Mouse (Mus musculus): ENCODE data around the gene Rab5if.
"Not testable (repeated sequence)": the region's sequence is repeated elsewhere in the genome, so short reads cannot be mapped to it uniquely, and the experiment has no call there.

The Rab5if gene

GRCm38 (mm10) chr2:156886084-156886631 lies 23.2 kb downstream of the Rab5if start:
- no peak for DNase-seq (ENCODE audit: low read depth in 1 of 2, low spot score in 2 of 2)

- no peak for DNase-seq (ENCODE audit: low read depth in 1 of 2, low spot score in 2 of 2)
These were observed 24.1 kb downstream of the Rab5if start, which contains the start of gene Sla2 for GRCm38 (mm10) chr2:156887017-156887416. Gene Sla2 (minus strand): TSS chr2:156887192.

- DNase-seq (ENCODE audit: low read depth in 1 of 2, low spot score in 2 of 2) = no peak
These were observed 25.6 kb downstream of the Rab5if start for GRCm38 (mm10) chr2:156888490-156888889.

- DNase-seq (ENCODE audit: low read depth in 1 of 2, low spot score in 2 of 2) = no peak
These were observed 29.3 kb downstream of the Rab5if start for GRCm38 (mm10) chr2:156892240-156892639.

DNA sequence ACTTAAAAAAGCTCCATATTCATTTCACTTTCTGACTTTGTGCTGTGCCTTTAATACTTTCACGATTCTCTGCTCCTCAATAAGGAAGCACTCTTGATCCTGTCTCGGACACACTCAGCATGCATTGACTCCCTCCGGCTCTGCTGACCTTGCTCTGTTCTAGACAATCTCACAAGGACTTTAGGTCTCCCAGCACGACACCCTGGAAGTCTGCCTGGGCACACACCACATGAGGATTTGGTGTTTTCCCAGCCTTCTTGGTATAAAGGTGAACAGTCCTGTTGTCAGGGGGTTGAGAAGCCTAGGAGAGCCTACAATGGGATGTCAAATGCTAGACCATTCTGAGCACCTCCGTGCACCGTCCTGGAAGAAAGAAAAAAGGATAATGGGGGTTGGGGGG lies 29.9 kb downstream of the Rab5if start:
- DNase-seq (ENCODE audit: low read depth in 1 of 2, low spot score in 2 of 2) = no peak

DNA sequence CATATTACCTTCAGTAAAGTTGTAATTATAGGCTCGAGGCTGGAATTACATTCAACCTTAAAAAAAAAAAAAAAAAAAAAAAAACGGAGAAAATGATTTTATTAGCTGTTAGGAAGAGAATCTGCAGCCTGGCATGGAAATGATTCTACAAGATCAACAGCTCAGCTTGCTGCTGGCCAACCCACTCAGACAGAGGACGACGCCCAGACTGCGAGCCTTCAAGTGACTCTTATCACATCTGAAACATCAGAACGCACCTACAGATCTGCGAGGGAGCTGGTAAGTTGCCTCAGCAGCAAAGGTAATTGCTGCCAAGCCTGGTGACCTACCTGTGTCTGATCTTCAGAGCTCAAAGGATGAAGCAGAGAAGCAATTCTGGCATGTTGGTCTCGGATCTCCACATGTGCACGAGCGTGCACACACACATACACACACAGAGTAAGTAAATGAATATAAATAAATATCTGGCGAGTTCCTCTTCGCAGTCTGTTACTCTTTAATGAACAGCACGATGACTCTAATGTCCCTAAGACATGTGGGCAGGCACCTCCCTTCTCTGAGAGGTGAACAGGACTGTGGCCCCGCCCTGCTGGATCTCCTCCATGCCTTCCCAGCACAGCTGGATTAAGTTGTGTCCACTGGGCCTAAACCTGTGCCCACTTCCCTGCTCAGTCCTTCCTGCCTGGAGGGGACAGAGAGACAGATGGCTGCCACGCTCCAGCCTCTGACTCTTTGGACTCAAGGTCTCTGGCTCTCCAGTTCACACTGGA lies 31.8 kb downstream of the Rab5if start:
- DNase-seq (ENCODE audit: low read depth in 1 of 2, low spot score in 2 of 2) = no peak

DNA sequence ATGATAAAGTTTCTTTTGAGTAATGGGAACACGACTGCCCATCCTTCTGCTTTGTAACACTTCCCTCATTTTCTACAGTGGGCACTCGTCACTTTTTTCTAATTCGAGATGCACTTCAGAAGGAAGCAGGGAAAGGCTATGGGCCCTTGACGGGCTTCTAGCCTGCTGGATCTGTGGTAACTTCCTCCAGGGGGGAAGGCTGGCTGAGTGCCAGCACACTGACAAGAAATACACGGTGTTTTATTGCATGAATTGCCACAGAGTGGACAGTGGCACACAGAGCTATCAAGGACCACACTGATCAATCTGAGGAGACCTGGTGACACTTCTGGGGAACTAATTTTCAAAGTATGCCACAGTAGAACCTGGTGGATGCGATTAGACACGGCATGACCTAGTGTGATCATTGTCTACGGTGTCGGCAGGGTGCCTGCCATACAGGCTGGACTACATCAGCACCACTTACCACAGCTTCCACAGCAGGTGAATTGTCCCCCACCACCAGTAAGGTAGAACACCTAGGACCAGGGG lies 33.5 kb downstream of the Rab5if start:
- DNase-seq (ENCODE audit: low read depth in 1 of 2, low spot score in 2 of 2) = no peak

GRCm38 (mm10) chr2:156897034-156897433 lies 34.1 kb downstream of the Rab5if start:
- no peak for DNase-seq (ENCODE audit: low read depth in 1 of 2, low spot score in 2 of 2)

GRCm38 (mm10) chr2:156898374-156898773 lies 35.4 kb downstream of the Rab5if start:
- no peak for DNase-seq (ENCODE audit: low read depth in 1 of 2, low spot score in 2 of 2)

GRCm38 (mm10) chr2:156899184-156899583 lies 36.3 kb downstream of the Rab5if start:
- no peak for DNase-seq (ENCODE audit: low read depth in 1 of 2, low spot score in 2 of 2)

DNA sequence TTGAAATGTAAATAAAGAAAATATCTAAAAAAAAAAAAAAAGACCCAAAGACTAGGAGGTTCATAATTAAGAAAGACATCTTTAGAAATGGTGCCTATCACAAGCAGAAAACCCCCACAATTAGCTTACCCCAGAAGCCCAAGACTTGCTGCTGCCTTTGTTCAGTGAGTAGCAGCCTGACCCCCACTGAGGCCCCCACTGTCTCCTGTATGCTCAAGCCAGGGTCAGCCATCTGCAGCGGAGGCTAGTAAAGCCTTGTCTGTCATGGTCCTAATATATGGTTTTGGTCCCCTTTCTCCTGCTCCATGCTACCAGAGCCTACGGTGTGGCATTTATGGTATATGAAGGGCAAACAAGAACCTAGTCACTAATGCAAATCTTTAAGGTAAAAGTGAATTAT lies 38.4 kb downstream of the Rab5if start:
- DNase-seq (ENCODE audit: low read depth in 1 of 2, low spot score in 2 of 2) = no peak

GRCm38 (mm10) chr2:156901883-156902282 lies 39.0 kb downstream of the Rab5if start:
- DNase-seq (ENCODE audit: low read depth in 1 of 2, low spot score in 2 of 2) = no peak

GRCm38 (mm10) chr2:156902411-156902810 lies 39.5 kb downstream of the Rab5if start:
- DNase-seq (ENCODE audit: low read depth in 1 of 2, low spot score in 2 of 2) = not testable (repeated sequence)

DNA sequence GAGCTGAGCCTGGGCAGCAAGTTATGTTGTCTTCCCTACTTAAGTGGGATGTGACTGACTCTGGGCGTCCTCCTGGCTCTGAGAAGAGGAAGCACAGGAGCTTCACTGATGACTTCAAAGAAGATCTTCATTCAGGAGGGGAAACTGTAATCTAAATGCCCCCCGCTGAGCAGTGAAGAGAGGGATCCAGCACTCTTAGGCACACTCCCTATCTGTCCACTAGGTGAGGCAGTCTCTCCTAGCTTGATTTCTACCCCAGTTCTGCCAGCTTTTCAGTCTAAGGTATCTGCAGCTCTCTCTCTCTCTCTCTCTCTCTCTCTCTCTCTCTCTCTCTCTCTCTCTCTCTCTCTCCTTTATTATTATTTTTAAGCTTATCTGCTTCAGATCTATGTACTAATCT lies 40.4 kb downstream of the Rab5if start:
- no peak for DNase-seq (ENCODE audit: low read depth in 1 of 2, low spot score in 2 of 2)

GRCm38 (mm10) chr2:156904976-156905717 lies 42.2 kb downstream of the Rab5if start:
- DNase-seq (ENCODE audit: low read depth in 1 of 2, low spot score in 2 of 2) = no peak

DNA sequence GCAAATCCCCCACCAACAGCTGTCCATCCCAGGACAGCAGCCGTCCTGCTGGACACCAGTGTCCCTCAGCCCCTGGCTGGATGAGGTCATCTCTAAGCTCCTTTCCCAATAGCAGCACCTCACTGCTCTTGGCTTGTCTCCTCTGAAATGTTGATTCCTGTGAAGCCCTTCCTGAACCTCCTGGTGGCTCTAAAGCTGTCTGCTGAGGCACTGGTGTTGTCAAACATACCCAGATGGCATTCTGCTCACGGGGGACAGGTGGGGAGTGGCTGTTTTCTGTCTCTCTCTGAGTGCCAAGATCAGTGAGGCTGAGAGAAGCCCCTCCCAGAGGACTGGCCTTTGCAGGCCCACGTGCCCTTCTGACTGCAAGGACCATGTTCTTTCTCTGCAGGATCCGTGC lies 43.0 kb downstream of the Rab5if start:
- not testable (repeated sequence) for DNase-seq (ENCODE audit: low read depth in 1 of 2, low spot score in 2 of 2)

DNA sequence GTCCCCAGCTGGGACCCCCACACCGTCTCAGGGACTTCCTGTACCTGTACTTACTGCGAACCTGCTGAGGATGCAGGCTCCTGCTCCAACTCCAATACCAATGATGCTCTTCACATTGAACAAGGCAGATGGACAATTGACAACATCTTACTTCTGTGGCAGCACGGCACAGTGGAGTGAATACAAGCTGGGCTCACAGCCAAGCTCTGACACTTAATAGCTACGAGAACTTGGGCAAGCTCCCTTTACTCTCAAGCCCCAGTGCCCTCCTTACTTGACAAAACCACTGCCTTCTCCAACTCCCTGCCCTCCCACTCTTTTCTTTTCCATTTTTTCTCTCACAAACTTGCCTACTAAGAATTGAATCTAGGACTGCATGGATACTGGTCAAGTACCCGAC lies 50.3 kb downstream of the Rab5if start:
- DNase-seq (ENCODE audit: low read depth in 1 of 2, low spot score in 2 of 2) = no peak

- no peak for DNase-seq (ENCODE audit: low read depth in 1 of 2, low spot score in 2 of 2)
These were observed 52.6 kb downstream of the Rab5if start for GRCm38 (mm10) chr2:156915559-156915958.

GRCm38 (mm10) chr2:156916419-156917125 lies 53.6 kb downstream of the Rab5if start:
- no peak for DNase-seq (ENCODE audit: low read depth in 1 of 2, low spot score in 2 of 2)

GRCm38 (mm10) chr2:156918562-156918961 lies 55.6 kb downstream of the Rab5if start:
- DNase-seq (ENCODE audit: low read depth in 1 of 2, low spot score in 2 of 2) = no peak

GRCm38 (mm10) chr2:156919191-156919590 lies 56.3 kb downstream of the Rab5if start:
- DNase-seq (ENCODE audit: low read depth in 1 of 2, low spot score in 2 of 2) = not testable (repeated sequence)
